Mouse (Mus musculus): Measurements from ENCODE around the gene Tjp3.

Gene Tjp3

DNA sequence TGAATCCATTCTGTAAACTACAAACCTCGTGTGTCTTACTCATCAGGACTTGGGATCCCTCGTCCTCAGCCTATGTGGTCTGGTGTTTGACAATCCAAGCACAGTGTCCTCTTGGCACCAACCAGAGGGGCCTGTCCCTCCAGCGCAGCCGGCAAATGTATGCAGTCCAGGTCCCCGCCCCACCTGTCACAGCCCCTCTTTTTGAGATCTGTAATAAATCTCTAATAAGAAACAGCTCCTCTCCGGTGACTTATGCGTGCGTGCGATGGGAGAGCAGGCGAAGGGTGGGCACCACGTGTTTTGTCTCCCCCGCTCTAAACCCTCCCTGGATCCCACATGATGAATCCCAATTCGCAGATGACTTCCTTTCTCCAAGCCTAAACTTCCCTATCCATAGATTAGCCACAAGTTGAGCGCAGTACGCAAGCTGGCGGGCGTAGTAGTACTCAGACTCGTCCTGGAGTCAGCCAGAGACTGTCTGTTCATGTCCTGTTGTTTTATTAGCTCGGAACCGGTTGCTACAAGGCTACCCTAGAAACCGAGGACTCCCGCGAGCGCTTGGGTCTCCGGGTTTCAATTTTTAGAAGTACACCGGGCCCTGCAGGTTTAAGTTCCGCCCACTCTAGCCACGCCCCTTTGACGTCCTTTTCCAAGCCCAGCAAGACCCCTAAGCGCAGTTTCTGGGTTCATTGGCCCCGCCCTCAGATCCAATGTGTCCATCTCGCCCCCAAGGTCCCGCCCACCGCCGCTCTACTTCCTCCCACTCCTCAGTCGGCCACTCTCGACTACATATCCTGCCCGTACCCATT lies 28.6 kb upstream of the Tjp3 start:
- DNase-seq (ENCODE audit: low spot score in 2 of 2): peak; percentile 30 to 47

GRCm38 (mm10) chr10:81319330-81319699 lies 27.9 kb upstream of the Tjp3 start:
- DNase-seq (ENCODE audit: low spot score in 2 of 2): peak in 1 of 2 experiments; percentile 33

GRCm38 (mm10) chr10:81318589-81319329 lies 27.4 kb upstream of the Tjp3 start:
- no peak for DNase-seq (ENCODE audit: low spot score in 2 of 2)

- DNase-seq (ENCODE audit: low spot score in 2 of 2): no peak
Observed at GRCm38 (mm10) chr10:81317273-81317672, 25.9 kb upstream of the Tjp3 start.

GRCm38 (mm10) chr10:81316338-81317060 lies 25.1 kb upstream of the Tjp3 start:
- peak in 1 of 2 experiments; percentile 45 for DNase-seq (ENCODE audit: low spot score in 2 of 2)

GRCm38 (mm10) chr10:81315587-81315986 lies 24.2 kb upstream of the Tjp3 start:
- no peak for DNase-seq (ENCODE audit: low spot score in 2 of 2)

DNA sequence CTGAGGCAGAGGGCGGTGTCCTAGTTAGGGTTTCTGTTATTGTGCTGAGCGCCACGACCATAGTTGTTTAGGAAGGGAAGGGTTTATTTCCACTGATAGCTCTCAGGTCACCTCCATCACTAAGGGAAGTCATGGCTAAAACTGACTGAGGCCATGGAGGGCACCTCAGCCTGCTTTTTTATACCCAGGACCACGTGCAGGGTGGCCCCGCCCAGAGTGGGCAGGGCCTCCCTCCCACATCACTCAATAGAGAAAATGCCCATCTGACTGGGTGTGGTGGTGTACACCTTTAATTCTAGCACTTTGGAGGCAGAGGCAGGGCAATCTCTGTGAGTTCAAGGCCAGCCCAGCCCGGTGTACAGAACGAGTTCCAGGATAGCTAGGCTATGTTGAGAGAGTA lies 22.8 kb upstream of the Tjp3 start:
- DNase-seq (ENCODE audit: low spot score in 2 of 2): no peak

GRCm38 (mm10) chr10:81313581-81313980 lies 22.2 kb upstream of the Tjp3 start:
- DNase-seq (ENCODE audit: low spot score in 2 of 2): no peak

DNA sequence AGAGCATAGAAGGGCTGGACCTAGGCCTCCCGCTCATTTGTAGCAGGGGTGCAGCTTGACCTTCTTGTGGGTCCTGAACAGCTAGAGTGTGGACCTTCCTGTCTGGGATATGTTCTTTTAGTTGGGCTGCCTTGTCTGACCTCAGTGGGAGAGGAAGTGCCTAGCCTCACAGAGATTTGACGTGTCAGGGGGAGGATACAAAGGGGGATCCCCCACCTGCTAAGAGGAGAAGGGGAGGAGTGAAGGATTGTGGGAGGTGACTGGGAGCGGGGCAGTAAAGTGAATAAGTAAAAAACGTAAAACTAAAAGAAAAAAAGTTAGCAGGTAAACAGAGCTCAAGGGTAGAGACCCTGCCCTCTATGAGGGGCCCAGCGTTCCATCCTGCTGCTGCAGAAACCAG lies 18.2 kb upstream of the Tjp3 start:
- DNase-seq (ENCODE audit: low spot score in 2 of 2): no peak

GRCm38 (mm10) chr10:81306837-81307682 lies 15.7 kb upstream of the Tjp3 start:
- no peak for DNase-seq (ENCODE audit: low spot score in 2 of 2)

DNA sequence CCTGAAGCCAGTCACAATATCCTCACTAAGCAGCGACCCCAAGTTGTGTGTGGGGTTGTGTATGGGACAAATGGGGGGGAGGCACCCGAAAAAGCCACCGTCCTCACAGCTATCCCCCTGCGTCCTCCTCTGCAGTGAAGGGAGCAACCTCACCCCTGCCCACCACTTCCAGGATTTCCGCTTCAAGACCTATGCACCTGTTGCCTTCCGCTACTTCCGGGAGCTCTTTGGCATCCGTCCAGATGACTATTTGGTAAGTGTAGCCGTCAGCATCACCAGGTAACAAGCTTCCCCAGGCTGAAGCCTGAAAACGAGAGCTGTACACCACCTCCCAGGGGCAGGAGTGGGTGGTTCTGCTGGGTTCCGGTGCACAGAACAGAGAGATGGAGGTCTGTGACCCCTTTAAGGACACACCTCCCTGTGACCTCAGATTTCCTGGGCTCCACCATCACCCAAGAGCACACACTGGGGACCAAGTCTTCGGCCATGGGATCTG lies 14.8 kb upstream of the Tjp3 start:
- DNase-seq (ENCODE audit: low spot score in 2 of 2): no peak

DNA sequence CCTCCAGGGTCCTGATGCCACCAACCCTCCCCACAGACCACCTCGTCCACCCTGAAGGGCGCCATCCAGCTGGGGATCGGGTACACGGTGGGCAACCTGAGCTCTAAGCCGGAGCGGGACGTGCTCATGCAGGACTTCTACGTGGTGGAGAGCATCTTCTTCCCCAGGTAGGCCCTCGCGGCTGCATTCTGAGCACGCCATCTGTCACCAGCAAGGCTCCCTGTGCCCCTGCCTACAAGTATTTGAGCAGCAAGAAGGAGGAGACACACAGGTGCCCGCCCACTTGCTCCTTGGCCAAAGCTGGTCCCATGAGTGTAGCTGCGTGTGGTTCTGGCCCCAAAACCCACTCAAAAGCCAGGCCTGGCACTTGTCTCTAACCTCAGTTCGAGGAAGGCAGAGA lies 14.3 kb upstream of the Tjp3 start:
- no peak for DNase-seq (ENCODE audit: low spot score in 2 of 2)

GRCm38 (mm10) chr10:81304597-81305238 lies 13.3 kb upstream of the Tjp3 start:
- DNase-seq (ENCODE audit: low spot score in 2 of 2): peak; percentile 37 to 75

DNA sequence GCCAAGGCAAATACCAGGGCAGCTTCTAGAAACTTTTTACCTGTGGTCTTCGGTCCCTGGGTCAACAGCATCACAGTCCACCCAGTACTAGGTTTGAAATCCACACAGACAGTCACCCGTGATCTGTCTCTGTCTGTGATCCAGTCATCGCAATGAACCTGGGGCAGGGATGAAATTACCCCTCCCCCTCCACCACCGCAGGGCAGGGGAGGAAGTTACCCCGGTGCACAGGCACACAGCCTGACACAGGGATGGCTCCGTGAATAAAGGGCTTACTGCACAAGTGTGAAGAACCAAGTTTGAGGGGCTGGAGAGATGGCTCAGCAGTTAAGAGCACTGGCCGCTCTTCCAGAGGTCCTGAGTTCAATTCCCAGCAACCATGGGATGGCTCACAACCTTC lies 12.4 kb upstream of the Tjp3 start:
- peak; percentile 52 to 68 for DNase-seq (ENCODE audit: low spot score in 2 of 2)

- DNase-seq (ENCODE audit: low spot score in 2 of 2): no peak
Observed at GRCm38 (mm10) chr10:81303258-81303657, 11.9 kb upstream of the Tjp3 start.

- no peak for DNase-seq (ENCODE audit: low spot score in 2 of 2)
Observed at GRCm38 (mm10) chr10:81302781-81303218, 11.4 kb upstream of the Tjp3 start.

DNA sequence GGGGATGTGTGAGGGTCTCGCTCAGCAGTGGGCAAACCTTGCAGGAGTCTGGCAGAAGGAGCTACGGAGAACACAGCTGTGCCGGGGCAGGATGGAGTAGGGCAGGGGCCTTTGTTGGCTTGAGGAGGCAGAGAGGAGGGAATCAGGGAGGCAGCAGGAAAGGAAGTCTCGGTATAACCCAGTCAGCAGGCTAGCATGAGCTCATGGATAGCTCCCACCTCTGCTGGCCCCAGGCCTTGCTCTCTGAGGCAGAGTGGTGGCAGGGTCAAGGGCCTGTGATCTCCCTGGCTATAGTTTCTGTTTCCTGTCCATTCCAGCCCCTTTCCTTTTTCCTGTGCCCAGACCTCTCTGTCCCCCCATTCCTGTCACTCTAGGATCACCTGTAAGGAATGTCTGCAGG lies 10.9 kb upstream of the Tjp3 start:
- no peak for DNase-seq (ENCODE audit: low spot score in 2 of 2)

DNA sequence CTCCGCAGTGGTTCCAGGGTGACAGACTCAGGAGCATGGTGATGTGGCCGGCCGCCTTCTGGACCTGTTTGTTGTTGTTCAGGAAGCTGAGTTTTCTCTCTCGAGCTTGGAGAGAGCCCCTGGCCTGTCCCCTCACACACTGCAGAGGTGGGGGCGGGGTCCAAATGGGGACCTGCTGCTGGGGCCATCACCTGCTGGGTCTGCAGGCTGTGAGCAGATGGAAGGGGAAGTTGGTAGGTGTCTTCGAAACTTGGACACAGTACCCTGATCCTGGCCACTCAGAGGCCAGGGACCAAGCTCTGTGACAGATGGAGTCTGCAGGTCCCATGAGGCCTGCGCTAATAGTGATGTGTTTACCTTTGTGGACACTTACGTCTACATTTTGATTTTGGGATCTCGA lies 9.9 kb upstream of the Tjp3 start:
- no peak for DNase-seq (ENCODE audit: low spot score in 2 of 2)

DNA sequence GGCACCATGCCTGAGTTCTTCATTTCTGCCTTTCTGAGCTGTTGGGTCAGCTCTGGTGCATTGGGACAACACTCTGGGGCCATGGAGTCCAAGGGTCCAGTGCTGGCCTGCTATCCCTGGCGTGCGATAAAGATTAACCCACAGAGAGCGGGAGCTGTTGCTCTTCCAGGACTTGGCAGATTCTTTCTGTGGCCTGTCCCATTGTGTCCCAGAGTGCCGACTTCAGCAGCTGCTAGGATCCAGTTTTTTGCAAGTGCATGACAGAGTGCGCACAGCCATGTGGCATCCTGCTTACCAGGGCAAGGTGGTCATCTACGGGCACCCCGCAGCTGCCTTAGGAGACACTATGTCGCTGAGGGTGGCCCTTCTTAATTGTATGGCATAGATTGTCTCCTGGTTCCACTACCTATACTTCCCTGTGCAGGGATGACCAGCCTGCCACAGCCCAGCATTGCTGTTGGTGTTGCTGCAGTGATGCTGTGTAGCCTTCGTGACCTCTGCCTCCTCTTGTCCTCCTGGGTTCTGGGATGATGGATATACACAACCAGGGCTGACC lies 9.0 kb upstream of the Tjp3 start:
- DNase-seq (ENCODE audit: low spot score in 2 of 2): no peak

GRCm38 (mm10) chr10:81299585-81300351 lies 8.4 kb upstream of the Tjp3 start:
- no peak for DNase-seq (ENCODE audit: low spot score in 2 of 2)
